ENCODE assay signal across 14 mouse cellular contexts in the genomic region with DNA sequence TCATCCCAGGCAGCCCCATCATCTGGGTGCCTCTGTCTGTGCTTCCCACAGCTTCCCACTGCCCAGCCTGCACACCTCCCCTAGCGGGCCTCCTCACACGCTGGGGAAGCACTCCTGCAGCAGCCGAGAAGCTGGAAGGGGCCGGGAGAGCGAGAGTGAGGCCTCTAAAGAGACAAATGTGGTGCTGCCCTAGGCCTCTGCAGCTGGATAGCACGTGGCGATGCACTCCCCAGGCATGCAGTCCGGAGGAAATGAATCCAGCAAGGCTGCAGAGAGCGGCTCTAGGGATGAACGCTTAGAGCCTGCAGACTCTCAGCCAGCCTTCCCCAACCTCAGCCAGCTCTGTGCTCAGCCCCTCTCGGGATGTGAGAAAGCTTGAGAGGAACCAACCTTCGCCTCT. TPM values are rescaled to one million over a fixed set of nuclear protein-coding genes. Genes with fewer than 3 reads are reported as not detected.
DNase-seq lines count a peak whose midpoint lies in the region; ATAC-seq lines count a peak whose summit lies in the region.
"Had no signal": no experiment of that assay in that cellular context is flagged by ENCODE, and none has a peak within 500 bp of the region (broad histone marks: within the 10 kb centered on the region; RNA-seq: fewer than 3 reads in every experiment).

No protein-coding gene starts in this region.

- no peak overlapping the region for H3K4me2 ChIP-seq in hindbrain, embryonic 13.5 days
- H3K4me2 ChIP-seq in hindbrain, embryonic 11.5 days (replicated peaks; ENCODE audit: low read depth, low read length), result no peak overlapping the region
- H3K4me2 ChIP-seq: liver, embryonic 15.5 days; neural tube, embryonic 13.5 days had no signal

- no peak overlapping the region for H3K4me3 ChIP-seq in hindbrain, embryonic 13.5 days
- H3K4me3 ChIP-seq in hindbrain, embryonic 11.5 days (ENCODE audit: low read depth, low read length), result no peak overlapping the region
- no peak overlapping the region for H3K4me3 ChIP-seq in limb, embryonic 10.5 days
- H3K4me3 ChIP-seq: liver, embryonic 15.5 days; neural tube, embryonic 13.5 days had no signal

- H3K36me3 ChIP-seq in hindbrain, embryonic 13.5 days, result no peaks in the 10 kb centered on the region
- no peaks in the 10 kb centered on the region for H3K36me3 ChIP-seq in hindbrain, embryonic 11.5 days (ENCODE audit: control insufficient read depth, insufficient read depth, low read length)
- H3K36me3 ChIP-seq in limb, embryonic 10.5 days, result no peaks in the 10 kb centered on the region
- H3K36me3 ChIP-seq: liver, embryonic 15.5 days; neural tube, embryonic 13.5 days had no signal

- H3K9me3 ChIP-seq in hindbrain, embryonic 13.5 days, result no peaks in the 10 kb centered on the region
- H3K9me3 ChIP-seq in hindbrain, embryonic 11.5 days (ENCODE audit: control insufficient read depth, low read length), result no peaks in the 10 kb centered on the region
- H3K9me3 ChIP-seq in limb, embryonic 10.5 days (replicated peaks), result no peaks in the 10 kb centered on the region
- H3K9me3 ChIP-seq: liver, embryonic 15.5 days; neural tube, embryonic 13.5 days had no signal

- peaks cover 52% of the 10 kb centered on the region for H3K4me1 ChIP-seq in hindbrain, embryonic 13.5 days (replicated peaks)
- peaks cover 2% of the 10 kb centered on the region; the same call in 1 of the 2 replicates for H3K4me1 ChIP-seq in hindbrain, embryonic 11.5 days (replicated peaks; ENCODE audit: control insufficient read depth, insufficient read depth, low read length)
- peaks cover 65% of the 10 kb centered on the region for H3K4me1 ChIP-seq in limb, embryonic 10.5 days
- H3K4me1 ChIP-seq: liver, embryonic 15.5 days had no signal

- 24% methylated on average over 12 of the region's 12 CpGs for whole genome bisulfite sequencing in hindbrain, embryonic 13.5 days
- WGBS in hindbrain, embryonic 11.5 days, result 23% methylated on average over 12 of the region's 12 CpGs
- 14% methylated on average over 12 of the region's 12 CpGs for WGBS in limb, embryonic 10.5 days

- DNase-seq in hindbrain, embryonic 11.5 days (ENCODE audit: low spot score), result no peak
- DNase-seq in embryo, embryonic 10.5 days (ENCODE audit: low spot score), result peak; percentile 61
- peak; percentile 51 for DNase-seq in embryo, embryonic 9.5 days (ENCODE audit: extremely low spot score)
- DNase-seq in limb, embryonic 10.5 days (ENCODE audit: low spot score), result peak; percentile 77
- DNase-seq in layer of hippocampus, adult 18-20 months (ENCODE audit: low spot score in 2 of 2), result no peak
- no peak for DNase-seq in natural killer cell, adult 2 months (ENCODE audit: low spot score in 2 of 2)
- DNase-seq: cerebellum, adult 2 months; kidney, adult 9 months; right cerebral cortex, postnatal 14 days had no signal

- H3K9ac ChIP-seq in hindbrain, embryonic 13.5 days, result no peak overlapping the region; the same call in 1 of the 2 replicates
- no peak overlapping the region for H3K9ac ChIP-seq in hindbrain, embryonic 11.5 days (ENCODE audit: low read depth, low read length)
- H3K9ac ChIP-seq: liver, embryonic 15.5 days; neural tube, embryonic 13.5 days had no signal

- ATAC-seq in hindbrain, embryonic 13.5 days (ENCODE audit: low FRiP score), result no peak
- ATAC-seq in hindbrain, embryonic 11.5 days (ENCODE audit: low FRiP score), result no peak

- H3K27ac ChIP-seq in hindbrain, embryonic 13.5 days, result peak overlapping the region; percentile 48; the same call in 1 of the 2 replicates
- H3K27ac ChIP-seq in hindbrain, embryonic 11.5 days (ENCODE audit: low read depth, low read length), result no peak overlapping the region
- H3K27ac ChIP-seq in limb, embryonic 10.5 days, result peak overlapping the region; percentile 78
- H3K27ac ChIP-seq: liver, embryonic 15.5 days; neural tube, embryonic 13.5 days had no signal

- H3K27me3 ChIP-seq in hindbrain, embryonic 13.5 days, result peaks cover 11% of the 10 kb centered on the region
- H3K27me3 ChIP-seq in hindbrain, embryonic 11.5 days (ENCODE audit: control insufficient read depth, insufficient read depth, low read length), result no peaks in the 10 kb centered on the region; the same call in 1 of the 2 replicates
- peaks cover 89% of the 10 kb centered on the region for H3K27me3 ChIP-seq in limb, embryonic 10.5 days (ENCODE audit: low read depth, poor library complexity, severe bottlenecking)

RNA-seq across cellular contexts. Expression of a gene that starts 35.9 kb away (rescaled TPM):
- polyA plus RNA-seq in hindbrain, embryonic 13.5 days (2015; fragmentation: Nextera tagmentation; extraction: Ambion mirVana), result 2.0 and 2.3 TPM in 2 replicates
- 3.0 and 3.5 TPM in 2 replicates for polyA plus RNA-seq in hindbrain, embryonic 11.5 days (2014; fragmentation: Nextera tagmentation; extraction: Ambion mirVana)
- polyA plus RNA-seq in limb, embryonic 10.5 days (2016; fragmentation: Nextera tagmentation; extraction: Ambion mirVana), result 10.3 and 19.3 TPM in 2 replicates
- 1 to 10 TPM; 1.5 to 2.3 TPM for total RNA-seq in layer of hippocampus, adult 18-20 months (2021)
- total RNA-seq: granulocyte monocyte progenitor cell, adult 5-6 weeks; megakaryocyte-erythroid progenitor cell, adult 5-6 weeks had no signal

Comparison
In these comparisons a context has a peak if more than half of its experiments do, and no peak if none do; other contexts are left out.
1. DNase-seq: peak in embryo, embryonic 10.5 days (single experiment), embryo, embryonic 9.5 days (single experiment) and limb, embryonic 10.5 days (single experiment); none in hindbrain, embryonic 11.5 days (single experiment), layer of hippocampus, adult 18-20 months (0 of 2) and natural killer cell, adult 2 months (0 of 2).